Mouse (Mus musculus) cerebellum, adult 2 months (tissue): ENCODE data around the gene Tnf. TPM values are rescaled to one million over a fixed set of nuclear protein-coding genes. Genes with fewer than 3 reads are reported as not detected.

Experiments used
- DNase-seq, 2 experiments: peaks; one replicate each; pipeline ENCODE4 v3.0.0; 2021
- H3K27ac ChIP-seq: fragments of 200-500 bp; 2 replicates; pipeline ENCODE4 v1.5.1; 2012; ENCODE audit warnings: low read length, control low read depth, inconsistent platforms; ENCODE audit not compliant: insufficient read depth
- H3K27me3 ChIP-seq: fragments of 200-500 bp; 2 replicates; pipeline ENCODE4 v1.6.1; 2012; ENCODE audit warnings: inconsistent platforms, mild to moderate bottlenecking, low read length, moderate library complexity; ENCODE audit not compliant: control insufficient read depth, insufficient read depth
- H3K4me1 ChIP-seq: fragments of 200-500 bp; 2 replicates; pipeline ENCODE4 v1.6.1; 2011; ENCODE audit warnings: low read length; ENCODE audit not compliant: control insufficient read depth, insufficient read depth
- H3K4me3 ChIP-seq: fragments of 200-500 bp; replicated peaks from 2 replicates; pipeline ENCODE3; 2011; ENCODE audit warnings: mild to moderate bottlenecking, low read depth, low read length, control low read depth; ENCODE audit not compliant: insufficient read depth
- CTCF ChIP-seq: fragments of 200-500 bp; IDR thresholded peaks from 2 replicates; pipeline ENCODE4 v1.5.1; 2011; ENCODE audit warnings: low read depth, mild to moderate bottlenecking, control low read depth, low read length, moderate library complexity, borderline replicate concordance; ENCODE audit not compliant: insufficient read depth
- POLR2A ChIP-seq: fragments of 200-500 bp; IDR thresholded peaks from 2 replicates; pipeline ENCODE4 v1.6.1; 2011; ENCODE audit warnings: low read length, control low read depth, borderline replicate concordance; ENCODE audit not compliant: insufficient read depth
- WGBS: fragments of 180-500 bp; shearing (Covaris S2); methylation state at CpG from one replicate; pipeline ENCODE4 v1.1.7; 2018; 5-methylcytosine and 5-hydroxymethylcytosine counted together
- polyA plus RNA-seq: library from polyadenylated mRNA; depleted of rRNA; stranded (reverse); fragments of >200 nt; gene quantifications from 2 replicates; pipeline ENCODE4 v1.2.3, GENCODE M21; 2012

Tnf gene
- polyA plus RNA-seq, 1 experiment: not detected

GRCm38 (mm10) chr17:35218516-35219193, 16.8 kb upstream of the Tnf start:
- 83% methylated on average over 18 of the region's 18 CpGs for WGBS
- no peak for TF ChIP-seq CTCF
- no peak for TF ChIP-seq POLR2A

DNA sequence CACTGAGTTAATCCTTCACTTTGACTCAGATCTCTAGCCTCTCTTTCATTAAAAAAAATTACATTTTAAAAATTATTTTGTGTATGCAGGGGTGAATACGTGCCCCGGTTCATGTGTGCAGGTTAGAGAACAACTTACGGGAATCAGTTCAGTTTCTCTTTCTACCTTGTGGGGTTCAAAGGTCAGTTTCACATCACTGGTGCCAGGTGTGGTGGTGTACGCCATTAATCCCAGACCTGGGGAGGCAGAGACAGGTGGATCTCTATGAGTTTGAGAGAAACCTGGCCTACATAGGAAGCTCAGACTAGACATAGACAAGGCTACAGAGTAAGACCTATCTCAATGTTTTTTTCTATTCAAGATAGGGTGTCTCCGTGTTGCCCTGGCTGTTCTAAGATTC, 11.3 kb upstream of the Tnf start:
- TF ChIP-seq CTCF (no peak), POLR2A (no peak)
- Histone ChIP-seq H3K27ac (no peak overlapping the region), H3K4me3 (no peak overlapping the region), H3K27me3 (no peaks in the 10 kb centered on the region), H3K4me1 (no peaks in the 10 kb centered on the region)
- no peak for DNase-seq
- 93% methylated on average over 5 of the region's 5 CpGs for WGBS

More at GRCm38 (mm10) chr17:35218516-35219193, 16.8 kb upstream of the Tnf start:
- Histone ChIP-seq H3K27me3 (no peaks in the 10 kb centered on the region), H3K4me1 (peaks cover 15% of the 10 kb centered on the region), H3K27ac (no peak overlapping the region), H3K4me3 (no peak overlapping the region)
- no peak for DNase-seq

DNA sequence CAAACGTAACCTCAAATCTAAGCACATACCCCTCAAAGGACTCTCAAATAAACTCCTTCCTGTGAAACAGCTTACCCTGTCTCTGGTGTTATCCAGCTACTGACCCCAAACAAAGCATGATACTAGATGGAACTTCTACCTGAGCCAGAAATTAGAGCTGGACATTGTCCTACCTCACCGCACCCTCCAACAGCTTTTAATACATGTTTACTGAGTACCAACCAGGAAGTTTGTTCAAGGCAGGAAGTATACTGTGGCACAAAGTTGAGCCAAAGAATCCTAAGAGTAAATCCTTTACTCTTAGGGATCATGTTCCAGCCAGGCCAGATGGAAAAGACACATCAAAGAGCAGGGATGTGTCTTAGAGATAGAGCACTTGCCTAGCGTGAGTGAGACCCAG, 8.8 kb upstream of the Tnf start:
- H3K4me3 ChIP-seq: no peak overlapping the region
- no peak for TF ChIP-seq CTCF
- no peak for TF ChIP-seq POLR2A
- H3K27ac ChIP-seq: no peak overlapping the region
- WGBS: 82% methylated on average over 3 of the region's 3 CpGs
- H3K27me3 ChIP-seq: no peaks in the 10 kb centered on the region
- no peak for DNase-seq
- H3K4me1 ChIP-seq: no peaks in the 10 kb centered on the region

DNA sequence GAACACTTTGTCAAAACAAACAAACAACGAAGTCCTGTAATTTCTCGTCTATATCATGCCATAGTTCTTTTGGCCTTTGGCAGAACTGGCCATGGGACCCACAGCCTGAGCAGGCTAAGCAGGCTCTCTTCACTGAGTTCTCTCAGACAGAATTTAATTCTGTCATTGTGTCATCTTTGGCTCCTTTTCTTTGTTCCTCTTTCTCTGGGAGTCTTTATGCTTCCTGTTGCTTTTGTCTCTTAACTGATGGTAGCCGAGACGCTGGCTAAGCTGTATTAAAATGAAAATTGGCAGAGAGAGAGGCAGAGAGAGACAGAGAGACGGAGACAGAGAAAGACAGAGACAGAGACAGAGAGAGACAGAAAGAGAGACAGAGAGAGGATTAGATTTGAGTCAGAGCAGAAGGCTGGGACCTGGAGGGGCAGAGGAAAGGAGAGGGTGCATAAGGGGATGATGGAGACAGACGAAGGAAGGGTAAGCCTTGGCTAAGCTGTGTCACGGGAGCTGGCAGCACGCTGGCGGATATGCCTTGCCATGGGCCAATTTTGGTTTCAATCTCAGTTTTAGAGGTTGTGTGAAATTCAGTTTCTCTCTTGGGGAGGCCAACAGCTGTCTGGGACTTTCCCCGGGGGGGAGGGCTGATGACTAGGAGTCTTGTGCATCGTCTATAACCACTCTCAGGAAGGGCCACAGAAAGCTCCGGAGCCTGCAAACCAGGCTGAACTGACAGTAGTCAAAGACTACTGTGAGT, 8.2 kb upstream of the Tnf start:
- WGBS: 68% methylated on average over 12 of the region's 12 CpGs
- no peak for TF ChIP-seq POLR2A
- no peak for TF ChIP-seq CTCF
- no peak for DNase-seq
- Histone ChIP-seq H3K4me3 (no peak overlapping the region), H3K4me1 (no peaks in the 10 kb centered on the region), H3K27ac (no peak overlapping the region), H3K27me3 (no peaks in the 10 kb centered on the region)

DNA sequence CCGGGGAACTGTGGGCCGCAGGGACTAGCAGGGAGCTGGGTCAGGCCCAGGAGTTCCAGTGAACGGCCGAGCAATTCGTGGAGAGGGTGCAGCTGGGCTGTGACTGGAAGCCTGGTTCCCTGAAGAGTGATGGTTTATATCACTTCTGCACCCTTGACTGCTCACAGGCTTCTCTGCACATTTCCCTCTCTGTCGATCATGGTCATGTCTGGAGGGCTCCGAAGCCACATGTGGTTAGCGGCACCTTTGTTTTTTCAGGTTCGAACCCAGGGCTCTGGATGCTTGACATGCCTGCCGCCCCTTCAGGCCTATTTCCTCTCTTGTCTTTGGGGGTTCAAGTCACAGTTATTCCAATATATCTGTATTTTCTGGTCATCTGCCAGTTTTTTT, 3.6 kb upstream of the Tnf start:
- no peak for DNase-seq
- H3K27me3 ChIP-seq: no peaks in the 10 kb centered on the region
- no peak overlapping the region for H3K4me3 ChIP-seq
- TF ChIP-seq POLR2A (no peak), CTCF (no peak)
- H3K4me1 ChIP-seq: no peaks in the 10 kb centered on the region
- 61% methylated on average over 10 of the region's 10 CpGs for WGBS
- H3K27ac ChIP-seq: no peak overlapping the region

DNA sequence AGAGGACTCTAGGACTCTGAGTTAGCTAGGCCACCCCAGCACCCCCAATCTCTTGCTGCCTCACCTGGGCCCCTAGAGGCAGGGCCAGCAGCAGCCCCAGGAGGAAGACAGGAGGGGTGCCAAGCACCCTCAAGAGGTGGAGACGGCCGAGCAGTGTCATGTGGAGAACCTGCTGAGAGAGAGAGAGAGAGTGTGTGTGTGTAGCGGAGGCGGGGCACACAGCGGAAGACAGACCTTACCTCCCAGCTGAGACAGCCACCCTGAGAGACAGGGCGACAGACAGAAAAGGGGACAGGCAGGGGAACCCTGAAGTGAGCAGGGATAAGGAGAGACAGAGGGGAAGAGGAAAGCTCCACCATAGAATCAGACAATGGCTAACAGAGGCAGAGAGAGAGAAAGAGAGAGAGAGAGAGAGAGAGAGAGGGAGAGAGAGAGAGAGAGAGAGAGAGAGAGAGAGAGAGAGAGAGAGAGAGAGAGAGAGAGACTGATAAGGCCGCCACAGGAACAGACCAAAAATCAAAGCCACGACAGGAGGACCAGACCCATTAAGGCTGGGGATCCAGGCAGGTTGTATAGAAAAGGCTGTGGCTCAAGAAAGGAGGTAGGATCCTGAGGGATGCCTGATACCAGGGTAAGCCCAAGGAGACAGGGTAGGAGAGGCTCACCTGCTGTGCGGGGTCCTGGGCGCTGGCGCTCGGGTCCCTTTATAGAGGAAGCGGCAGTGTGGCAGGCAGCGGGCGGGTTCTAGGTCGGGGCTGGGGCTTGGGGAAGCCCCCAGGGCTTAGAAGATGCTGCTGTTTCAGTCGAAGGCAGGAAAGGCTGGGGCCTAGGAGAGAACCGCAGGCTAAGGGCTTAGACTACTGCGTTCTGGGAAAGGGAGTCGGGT, 2.9 kb upstream of the Tnf start, which contains the start of gene Lta:
Gene Lta (minus strand): TSS at position 858 of the 886 bp plus-strand sequence.
- WGBS: 37% methylated on average over 20 of the region's 20 CpGs
- no peak for DNase-seq
- H3K4me3 ChIP-seq: no peak within 1 kb of the TSS
- H3K27ac ChIP-seq: no peak within 1 kb of the TSS
- H3K27me3 ChIP-seq: no peaks in the 10 kb centered on the region
- TF ChIP-seq CTCF (no peak), POLR2A (no peak)
- H3K4me1 ChIP-seq: no peaks in the 10 kb centered on the region

DNA sequence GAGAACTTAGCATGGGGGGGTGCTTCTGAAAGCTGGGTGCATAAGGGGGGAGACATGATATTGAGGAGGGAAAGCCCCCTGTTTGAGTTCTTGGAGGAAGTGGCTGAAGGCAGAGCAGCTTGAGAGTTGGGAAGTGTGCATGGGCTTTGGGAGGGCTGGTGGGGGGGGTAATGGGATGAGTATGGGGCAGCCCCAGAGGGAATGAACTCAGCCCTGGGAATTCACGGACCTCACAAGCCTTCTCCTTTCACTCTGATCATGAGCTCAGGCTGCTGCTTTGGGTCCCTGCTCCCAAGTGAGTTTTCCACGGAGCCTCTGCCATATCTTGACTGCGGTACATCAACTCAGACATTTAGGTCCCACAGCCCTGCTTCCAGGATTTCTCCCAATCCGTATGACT, 635 bp upstream of the Tnf start:
- no peak overlapping the region for H3K4me3 ChIP-seq
- DNase-seq: no peak
- 69% methylated on average over 4 of the region's 4 CpGs for WGBS
- no peak overlapping the region for H3K27ac ChIP-seq
- no peaks in the 10 kb centered on the region for H3K27me3 ChIP-seq
- H3K4me1 ChIP-seq: no peaks in the 10 kb centered on the region
- TF ChIP-seq CTCF: no peak
- TF ChIP-seq POLR2A: no peak

DNA sequence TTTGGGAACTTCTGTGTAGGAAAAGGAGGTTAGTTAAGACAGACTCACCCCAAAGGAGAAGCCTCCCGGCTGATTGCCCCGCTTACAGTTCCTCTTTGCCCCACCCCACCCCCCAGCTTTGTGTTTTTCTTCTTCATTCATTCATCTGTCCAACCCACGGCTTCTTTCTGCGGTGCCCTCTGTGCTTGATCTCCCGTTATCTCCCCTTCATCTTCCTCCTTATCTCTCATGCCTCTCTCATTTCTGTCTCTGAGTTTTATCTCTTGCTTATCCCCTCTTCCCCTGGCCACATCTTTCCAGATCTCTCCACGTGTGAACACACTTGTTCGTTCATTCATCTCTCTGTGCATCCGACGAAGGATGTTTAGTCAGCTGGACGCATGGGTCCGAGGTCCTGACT, 679 bp downstream of the Tnf start:
- WGBS: 75% methylated on average over 11 of the region's 11 CpGs
- TF ChIP-seq POLR2A (no peak), CTCF (no peak)
- Histone ChIP-seq H3K27me3 (no peaks in the 10 kb centered on the region), H3K4me3 (no peak overlapping the region), H3K27ac (no peak overlapping the region), H3K4me1 (no peaks in the 10 kb centered on the region)
- no peak for DNase-seq
